26 mouse cellular contexts compared by ENCODE assay signal in genomic region chr10:116259298-116259697, GRCm38 (mm10). TPM values are rescaled to one million over a fixed set of nuclear protein-coding genes. Genes with fewer than 3 reads are reported as not detected.
DNase-seq lines count a peak whose midpoint lies in the region; ATAC-seq and TF ChIP-seq lines count a peak whose summit lies in the region.
"Had no signal": no experiment of that assay in that cellular context is flagged by ENCODE, and none has a peak within 500 bp of the region (broad histone marks: within the 10 kb centered on the region; RNA-seq: fewer than 3 reads in every experiment).

No protein-coding gene starts in this region.

- H3K27me3 ChIP-seq in heart, embryonic 10.5 days (ENCODE audit: insufficient read depth, poor library complexity, severe bottlenecking) = no peaks in the 10 kb centered on the region
- H3K27me3 ChIP-seq in heart, adult 2 months (ENCODE audit: control insufficient read depth, insufficient read depth, low read length) = no peaks in the 10 kb centered on the region
- H3K27me3 ChIP-seq in liver, adult 2 months (ENCODE audit: control insufficient read depth, insufficient read depth, low read length) = no peaks in the 10 kb centered on the region
- no peaks in the 10 kb centered on the region for H3K27me3 ChIP-seq in liver, embryonic 12.5 days (replicated peaks)
- H3K27me3 ChIP-seq in C2C12 (ENCODE audit: control insufficient read depth, insufficient read depth, insufficient read length) = no peaks in the 10 kb centered on the region
- H3K27me3 ChIP-seq in midbrain, embryonic 14.5 days (ENCODE audit: control insufficient read depth, insufficient read depth, low read length) = no peaks in the 10 kb centered on the region
- H3K27me3 ChIP-seq: CH12.LX; embryonic facial prominence, embryonic 12.5 days; forebrain, embryonic 13.5 days; forebrain, embryonic 15.5 days; Patski had no signal

- no peak overlapping the region for H3K9ac ChIP-seq in heart, adult 2 months (ENCODE audit: low read depth, low read length)
- no peak overlapping the region for H3K9ac ChIP-seq in liver, adult 2 months (ENCODE audit: low read depth, low read length)
- no peak overlapping the region for H3K9ac ChIP-seq in liver, embryonic 12.5 days
- H3K9ac ChIP-seq in midbrain, embryonic 14.5 days (replicated peaks; ENCODE audit: low read length) = no peak overlapping the region
- H3K9ac ChIP-seq: embryonic facial prominence, embryonic 12.5 days; forebrain, embryonic 13.5 days; forebrain, embryonic 15.5 days; forebrain, postnatal 0 days had no signal

- H3K9me3 ChIP-seq in heart, embryonic 10.5 days = no peaks in the 10 kb centered on the region
- H3K9me3 ChIP-seq in liver, embryonic 12.5 days (replicated peaks) = no peaks in the 10 kb centered on the region
- H3K9me3 ChIP-seq in midbrain, embryonic 14.5 days (ENCODE audit: control insufficient read depth, low read length) = no peaks in the 10 kb centered on the region
- H3K9me3 ChIP-seq: embryonic facial prominence, embryonic 10.5 days; embryonic facial prominence, embryonic 12.5 days; forebrain, embryonic 13.5 days; forebrain, embryonic 15.5 days had no signal

- no peak overlapping the region for H3K4me3 ChIP-seq in heart, embryonic 10.5 days
- no peak overlapping the region for H3K4me3 ChIP-seq in heart, adult 2 months
- no peak overlapping the region for H3K4me3 ChIP-seq in liver, adult 2 months (ENCODE audit: insufficient read depth, low read depth, low read length)
- H3K4me3 ChIP-seq in liver, embryonic 12.5 days = no peak overlapping the region
- no peak overlapping the region for H3K4me3 ChIP-seq in C2C12 (ENCODE audit: insufficient read depth, poor library complexity, severe bottlenecking)
- H3K4me3 ChIP-seq in olfactory bulb, adult 2 months (ENCODE audit: insufficient read depth, low read depth, low read length) = no peak overlapping the region
- no peak overlapping the region for H3K4me3 ChIP-seq in midbrain, embryonic 14.5 days (replicated peaks; ENCODE audit: low read depth, low read length)
- H3K4me3 ChIP-seq: embryonic facial prominence, embryonic 10.5 days; embryonic facial prominence, embryonic 12.5 days; forebrain, embryonic 13.5 days; forebrain, embryonic 15.5 days had no signal

- H3K79me3 ChIP-seq in C2C12 (ENCODE audit: low read depth) = no peaks in the 10 kb centered on the region

- DNase-seq in heart, embryonic 10.5 days (ENCODE audit: low spot score) = peak; percentile 42
- DNase-seq in heart, adult 2 months = no peak
- DNase-seq in liver, adult 2 months (ENCODE audit: extremely low read depth, low read depth, low spot score) = no peak
- no peak for DNase-seq in midbrain, embryonic 14.5 days
- DNase-seq in left cerebral cortex, postnatal 36 days (ENCODE audit: low spot score in 2 of 2) = no peak
- DNase-seq: adrenal gland, adult 8-10 months; adrenal gland, postnatal 14 days; adrenal gland, postnatal 36 days; cerebellum, adult 11-12 months; cerebellum, adult 2 months; cerebellum, adult 9-10 months; cerebellum, postnatal 10 days; cerebellum, postnatal 25 days; forebrain, postnatal 0 days had no signal

- peaks cover 22% of the 10 kb centered on the region for H3K4me1 ChIP-seq in heart, embryonic 10.5 days
- H3K4me1 ChIP-seq in heart, adult 2 months (ENCODE audit: control insufficient read depth, insufficient read depth, low read length) = peaks cover 12% of the 10 kb centered on the region
- H3K4me1 ChIP-seq in liver, adult 2 months (ENCODE audit: control insufficient read depth, insufficient read depth, low read length) = peaks cover 2% of the 10 kb centered on the region
- peaks cover 10% of the 10 kb centered on the region for H3K4me1 ChIP-seq in liver, embryonic 12.5 days
- peaks cover 22% of the 10 kb centered on the region for H3K4me1 ChIP-seq in olfactory bulb, adult 2 months (ENCODE audit: control insufficient read depth, insufficient read depth, low read length)
- no peaks in the 10 kb centered on the region for H3K4me1 ChIP-seq in midbrain, embryonic 14.5 days (ENCODE audit: control insufficient read depth, insufficient read depth, low read length)
- H3K4me1 ChIP-seq: embryonic facial prominence, embryonic 12.5 days; forebrain, embryonic 13.5 days had no signal

- H3K36me3 ChIP-seq in heart, embryonic 10.5 days = no peaks in the 10 kb centered on the region
- peaks cover 10% of the 10 kb centered on the region for H3K36me3 ChIP-seq in heart, adult 2 months (ENCODE audit: control insufficient read depth, insufficient read depth, low read length)
- H3K36me3 ChIP-seq in liver, adult 2 months (ENCODE audit: control insufficient read depth, insufficient read depth, low read length) = no peaks in the 10 kb centered on the region
- no peaks in the 10 kb centered on the region for H3K36me3 ChIP-seq in liver, embryonic 12.5 days
- H3K36me3 ChIP-seq in C2C12 (ENCODE audit: control insufficient read depth, insufficient read depth) = no peaks in the 10 kb centered on the region
- H3K36me3 ChIP-seq in midbrain, embryonic 14.5 days (ENCODE audit: control insufficient read depth, insufficient read depth, low read length) = no peaks in the 10 kb centered on the region
- H3K36me3 ChIP-seq: embryonic facial prominence, embryonic 10.5 days; embryonic facial prominence, embryonic 12.5 days; forebrain, embryonic 15.5 days; G1E had no signal

- no peak overlapping the region for H3K4me2 ChIP-seq in liver, embryonic 12.5 days
- H3K4me2 ChIP-seq in midbrain, embryonic 14.5 days (ENCODE audit: low read length) = no peak overlapping the region
- H3K4me2 ChIP-seq: embryonic facial prominence, embryonic 12.5 days; forebrain, embryonic 13.5 days; forebrain, embryonic 15.5 days had no signal

- no peaks in the 10 kb centered on the region for H3K79me2 ChIP-seq in heart, adult 2 months (replicated peaks; ENCODE audit: control insufficient read depth, insufficient read depth, low read length)
- H3K79me2 ChIP-seq in liver, adult 2 months (ENCODE audit: control insufficient read depth, insufficient read depth, low read length) = no peaks in the 10 kb centered on the region
- no peaks in the 10 kb centered on the region for H3K79me2 ChIP-seq in C2C12 (ENCODE audit: control insufficient read depth, insufficient read depth)

- WGBS in heart, embryonic 10.5 days = 70% methylated on average over 4 of the region's 4 CpGs
- WGBS in heart, adult 2 months = 84% methylated on average over 4 of the region's 4 CpGs
- 79% methylated on average over 4 of the region's 4 CpGs for WGBS in liver, adult 2 months
- 35% methylated on average over 4 of the region's 4 CpGs for WGBS in liver, embryonic 12.5 days (ENCODE audit: insufficient replicate concordance)
- 68% methylated on average over 4 of the region's 4 CpGs for WGBS in olfactory bulb, adult 2 months
- 84% methylated on average over 4 of the region's 4 CpGs for WGBS in midbrain, embryonic 14.5 days

- no peak for TF ChIP-seq CTCF in heart, adult 2 months (IDR thresholded peaks at IDR 0.05)
- no peak for TF ChIP-seq CTCF in liver, adult 2 months (IDR thresholded peaks at IDR 0.05; ENCODE audit: low read depth, low read length)
- no peak for TF ChIP-seq CTCF in C2C12 (IDR thresholded peaks at IDR 0.05; ENCODE audit: control insufficient read depth, insufficient read depth, insufficient read length)
- TF ChIP-seq CTCF in olfactory bulb, adult 2 months (IDR thresholded peaks at IDR 0.05; ENCODE audit: insufficient read depth, low read depth, low read length) = no peak

- TF ChIP-seq EP300 in heart, adult 2 months (IDR thresholded peaks at IDR 0.05; ENCODE audit: insufficient read depth, low read depth, low read length) = no peak

- no peak overlapping the region for H3K27ac ChIP-seq in heart, embryonic 10.5 days
- H3K27ac ChIP-seq in heart, adult 2 months = no peak overlapping the region
- peak overlapping the region; percentile 26; the same call in 1 of the 2 replicates for H3K27ac ChIP-seq in liver, adult 2 months (replicated peaks; ENCODE audit: insufficient read depth, low read depth, low read length)
- H3K27ac ChIP-seq in liver, embryonic 12.5 days = no peak overlapping the region
- 0 out of 2 replicates have a peak overlapping the region, but pooled peaks have one; percentile 21 for H3K27ac ChIP-seq in olfactory bulb, adult 2 months (ENCODE audit: insufficient read depth, low read depth, low read length)
- H3K27ac ChIP-seq in midbrain, embryonic 14.5 days (replicated peaks; ENCODE audit: low read depth, low read length) = no peak overlapping the region
- H3K27ac ChIP-seq: embryonic facial prominence, embryonic 10.5 days; embryonic facial prominence, embryonic 12.5 days; forebrain, embryonic 13.5 days; forebrain, embryonic 15.5 days had no signal

- no peak for TF ChIP-seq POLR2A in heart, adult 2 months (IDR thresholded peaks at IDR 0.05; ENCODE audit: insufficient read depth, low read depth, low read length)
- no peak for TF ChIP-seq POLR2A in liver, adult 2 months (IDR thresholded peaks at IDR 0.05; ENCODE audit: extremely low read depth, insufficient read depth, low read length)
- TF ChIP-seq POLR2A in olfactory bulb, adult 2 months (IDR thresholded peaks at IDR 0.05; ENCODE audit: insufficient read depth, low read depth, low read length) = no peak

- no peak for ATAC-seq in liver, embryonic 12.5 days
- no peak for ATAC-seq in midbrain, embryonic 14.5 days (ENCODE audit: low FRiP score, low TSS enrichment)
- ATAC-seq: activated CD4-positive, CD25-positive, alpha-beta regulatory T cell, adult 4 months; CD4-positive, CD25-positive, alpha-beta regulatory T cell, adult 4 months; forebrain, embryonic 13.5 days; forebrain, embryonic 15.5 days; forebrain, postnatal 0 days; Patski had no signal

- intact Hi-C loops in heart, adult 2 months (cut with DNase I) = no loop called here
- intact Hi-C loops in left cerebral cortex, postnatal 36 days (cut with DNase I) = no loop called here

- no peak overlapping the region for H3ac ChIP-seq in C2C12 (ENCODE audit: control insufficient read depth, insufficient read length, low read depth)

TF ChIP-seq in C2C12, 6 proteins besides CTCF, POLR2A, EP300 and RAD21 (continues in another document):
- TF ChIP-seq MYOG (IDR thresholded peaks at IDR 0.05; ENCODE audit: control insufficient read depth, extremely low read depth, insufficient read length) (no peak), USF1 (IDR thresholded peaks at IDR 0.05; ENCODE audit: low read depth) (peak; percentile 78), CEBPB (IDR thresholded peaks at IDR 0.05; ENCODE audit: low read depth) (no peak), MYOD1 (IDR thresholded peaks at IDR 0.05; ENCODE audit: control insufficient read depth, insufficient read length, low read depth) (no peak)

RNA-seq across cellular contexts. Expression of gene Ptprb, which starts 16.0 kb away (rescaled TPM):
- polyA plus RNA-seq in heart, embryonic 10.5 days (2016; fragmentation: Nextera tagmentation; extraction: Ambion mirVana) = 5.4 and 7.4 TPM in 2 replicates
- total RNA-seq in heart, adult 2 months (2021) = 10 to 100 TPM; 63.1 to 66.3 TPM
- polyA plus RNA-seq in heart, adult 2 months (2012; rRNA removed) = 14.8 and 25.1 TPM in 2 replicates
- total RNA-seq in liver, adult 2 months (2014; rRNA removed) = 39.8 and 44.2 TPM in 2 replicates
- 5.1 and 5.9 TPM in 2 replicates for polyA plus RNA-seq in liver, adult 2 months (2012; rRNA removed)
- 2.2 and 2.4 TPM in 2 replicates for polyA plus RNA-seq in liver, embryonic 12.5 days (2016; fragmentation: Nextera tagmentation; extraction: Ambion mirVana)
- 0.02 TPM for polyA plus RNA-seq in C2C12 (2012; fragmentation: generic; extraction: Trizol)
- polyA plus RNA-seq in olfactory bulb, adult 2 months (2012; ENCODE audit: insufficient read depth, insufficient read length, low replicate concordance, missing spikeins) = not detected in 2 replicates
- polyA plus RNA-seq in midbrain, embryonic 14.5 days (2014; fragmentation: Nextera tagmentation; extraction: Ambion mirVana) = 2.1 and 3.7 TPM in 2 replicates
- total RNA-seq in left cerebral cortex, postnatal 36 days (2021) = 10 to 100 TPM; 17.5 to 20.6 TPM
- total RNA-seq: CH12.LX had no signal
- polyA plus RNA-seq: CD4-positive, CD25-positive, alpha-beta regulatory T cell, adult 4 months; G1E had no signal

Comparison
In these comparisons a context has a peak if more than half of its experiments do, and no peak if none do; other contexts are left out.
1. H3K27ac ChIP-seq: peak in liver, adult 2 months (single experiment) and olfactory bulb, adult 2 months (single experiment); none in heart, embryonic 10.5 days (single experiment), heart, adult 2 months (single experiment), liver, embryonic 12.5 days (single experiment) and midbrain, embryonic 14.5 days (single experiment).